Mouse (Mus musculus): ENCODE measurements at regions not wholly inside any gene's neighbourhood (a gene's known extent, or its start where the extent isn't known, plus 50 kb on each side); places are given as distances from the start of the nearest gene placed in this dataset.

- TF ChIP-seq CTCF (conservative IDR thresholded peaks at IDR 0.05; ENCODE audit: low read length) (no peak), NANOG (IDR thresholded peaks at IDR 0.05; ENCODE audit: borderline replicate concordance, low read length) (no peak)
Observed at GRCm38 (mm10) chr17:80825518-80825901, 97.2 kb upstream of the Map4k3 start.
